Comparison of ENCODE assay signal across 18 mouse cellular contexts in genomic region chr2:14860350-14860749, GRCm38 (mm10).
"Had no signal": no experiment of that assay in that cellular context is flagged by ENCODE, and none has a peak within 500 bp of the region (broad histone marks: within the 10 kb centered on the region; RNA-seq: fewer than 3 reads in every experiment).

No protein-coding gene starts in this region.

- H3K4me1 ChIP-seq: midbrain, embryonic 12.5 days; neural tube, embryonic 13.5 days; neural tube, embryonic 15.5 days; stomach, embryonic 15.5 days had no signal

- ATAC-seq: midbrain, embryonic 16.5 days had no signal

- H3K4me2 ChIP-seq: lung, embryonic 14.5 days; midbrain, embryonic 12.5 days; neural tube, embryonic 13.5 days; neural tube, embryonic 15.5 days; stomach, embryonic 15.5 days had no signal

- H3K36me3 ChIP-seq: midbrain, embryonic 10.5 days; midbrain, embryonic 12.5 days; neural tube, embryonic 13.5 days; neural tube, embryonic 15.5 days; stomach, embryonic 15.5 days had no signal

- H3K27ac ChIP-seq: midbrain, embryonic 10.5 days; midbrain, embryonic 12.5 days; neural tube, embryonic 13.5 days; neural tube, embryonic 15.5 days; stomach, embryonic 15.5 days; stomach, postnatal 0 days had no signal

- DNase-seq: lung, embryonic 14.5 days; lung, postnatal 10 days; lung, postnatal 4 days; midbrain, embryonic 14.5 days; retina, postnatal 1 day; right cerebral cortex, adult 18-20 months; right cerebral cortex, postnatal 14 days; thymus, adult 2 months; thymus, postnatal 25 days; thymus, postnatal 4 days had no signal

- H3K9me3 ChIP-seq: midbrain, embryonic 10.5 days; midbrain, embryonic 12.5 days; neural tube, embryonic 13.5 days; neural tube, embryonic 15.5 days; stomach, embryonic 15.5 days had no signal

- H3K27me3 ChIP-seq: midbrain, embryonic 12.5 days; neural tube, embryonic 13.5 days; neural tube, embryonic 15.5 days; stomach, embryonic 15.5 days had no signal

- H3K4me3 ChIP-seq: midbrain, embryonic 10.5 days; midbrain, embryonic 12.5 days; myocyte; neural tube, embryonic 13.5 days; neural tube, embryonic 15.5 days; stomach, embryonic 15.5 days had no signal

- H3K9ac ChIP-seq: lung, embryonic 14.5 days; midbrain, embryonic 12.5 days; neural tube, embryonic 13.5 days; neural tube, embryonic 15.5 days; stomach, embryonic 15.5 days had no signal
